Mouse (Mus musculus): Measurements from ENCODE around the gene Ppp1r9b. TPM values are rescaled to one million over a fixed set of nuclear protein-coding genes. Genes with fewer than 3 reads are reported as not detected.

The Ppp1r9b gene
- polyA plus RNA-seq (2014; fragmentation: Illumina TruSeq; extraction: RNeasy Lipid Tissue Mini Kit (QIAGEN cat#74804); ENCODE audit: low read depth, low replicate concordance), result 5.4 TPM

GRCm38 (mm10) chr11:94990749-94991577 is at the start of gene Ppp1r9b:
Gene Ppp1r9b, plus strand, starts transcription at chr11:94991035.

GRCm38 (mm10) chr11:94967419-94967818 is 23.4 kb upstream of the Ppp1r9b start, which contains the start of gene Hils1:
Gene Hils1, plus strand, starts transcription at chr11:94967593.

GRCm38 (mm10) chr11:94976199-94976598 is 14.6 kb upstream of the Ppp1r9b start, which contains the start of gene Sgca:
Gene Sgca, minus strand, starts transcription at chr11:94976327.

GRCm38 (mm10) chr11:95009629-95010014 is 18.8 kb downstream of the Ppp1r9b start, which contains the start of gene Samd14:
Gene Samd14, plus strand, starts transcription at chr11:95009879.

GRCm38 (mm10) chr11:95041139-95041609 is 50.3 kb downstream of the Ppp1r9b start, which contains the start of gene Pdk2:
Gene Pdk2, minus strand, starts transcription at chr11:95041354.

Other genes with a start within 250 kb of the Ppp1r9b start
- not detected for gene Cdc34b, start 249.3 kb upstream of the Ppp1r9b start, polyA plus RNA-seq (2014; fragmentation: Illumina TruSeq; extraction: RNeasy Lipid Tissue Mini Kit (QIAGEN cat#74804); ENCODE audit: low read depth, low replicate concordance)
- gene Tmem92, start 208.3 kb upstream of the Ppp1r9b start, polyA plus RNA-seq (2014; fragmentation: Illumina TruSeq; extraction: RNeasy Lipid Tissue Mini Kit (QIAGEN cat#74804); ENCODE audit: low read depth, low replicate concordance), result not detected
- gene Col1a1, start 54.8 kb upstream of the Ppp1r9b start, polyA plus RNA-seq (2014; fragmentation: Illumina TruSeq; extraction: RNeasy Lipid Tissue Mini Kit (QIAGEN cat#74804); ENCODE audit: low read depth, low replicate concordance), result 1.8 TPM
- 95.6 TPM for gene Hils1, start 23.4 kb upstream of the Ppp1r9b start, polyA plus RNA-seq (2014; fragmentation: Illumina TruSeq; extraction: RNeasy Lipid Tissue Mini Kit (QIAGEN cat#74804); ENCODE audit: low read depth, low replicate concordance)
- gene Sgca, start 14.7 kb upstream of the Ppp1r9b start, polyA plus RNA-seq (2014; fragmentation: Illumina TruSeq; extraction: RNeasy Lipid Tissue Mini Kit (QIAGEN cat#74804); ENCODE audit: low read depth, low replicate concordance), result 0.14 TPM
- not detected for gene Samd14, start 18.8 kb downstream of the Ppp1r9b start, polyA plus RNA-seq (2014; fragmentation: Illumina TruSeq; extraction: RNeasy Lipid Tissue Mini Kit (QIAGEN cat#74804); ENCODE audit: low read depth, low replicate concordance)
- gene Pdk2, start 50.3 kb downstream of the Ppp1r9b start, polyA plus RNA-seq (2014; fragmentation: Illumina TruSeq; extraction: RNeasy Lipid Tissue Mini Kit (QIAGEN cat#74804); ENCODE audit: low read depth, low replicate concordance), result 11.8 TPM
- gene Itga3, start 85.8 kb downstream of the Ppp1r9b start, polyA plus RNA-seq (2014; fragmentation: Illumina TruSeq; extraction: RNeasy Lipid Tissue Mini Kit (QIAGEN cat#74804); ENCODE audit: low read depth, low replicate concordance), result 0.07 TPM
- not detected for gene Dlx3, start 129.1 kb downstream of the Ppp1r9b start, polyA plus RNA-seq (2014; fragmentation: Illumina TruSeq; extraction: RNeasy Lipid Tissue Mini Kit (QIAGEN cat#74804); ENCODE audit: low read depth, low replicate concordance)
- 1.1 TPM for gene Dlx4, start 155.2 kb downstream of the Ppp1r9b start, polyA plus RNA-seq (2014; fragmentation: Illumina TruSeq; extraction: RNeasy Lipid Tissue Mini Kit (QIAGEN cat#74804); ENCODE audit: low read depth, low replicate concordance)

Measured in testis, adult 10 weeks (tissue).